Comparison of ENCODE assay signal across 10 mouse cellular contexts in genomic region chr13:31620499-31620847, GRCm38 (mm10). TPM values are rescaled to one million over a fixed set of nuclear protein-coding genes. Genes with fewer than 3 reads are reported as not detected.
DNase-seq lines count a peak whose midpoint lies in the region; ATAC-seq lines count a peak whose summit lies in the region.
"Had no signal": no experiment of that assay in that cellular context is flagged by ENCODE, and none has a peak within 500 bp of the region (broad histone marks: within the 10 kb centered on the region; RNA-seq: fewer than 3 reads in every experiment).

No protein-coding gene starts in this region.

- H3K4me2 ChIP-seq in lung, embryonic 16.5 days (ENCODE audit: low read depth, low read length): peak overlapping the region; percentile 70
- H3K4me2 ChIP-seq in intestine, embryonic 16.5 days (ENCODE audit: low read depth, low read length): peak overlapping the region; percentile 44
- H3K4me2 ChIP-seq in stomach, embryonic 15.5 days: peak overlapping the region; percentile 84

- H3K36me3 ChIP-seq in lung, embryonic 16.5 days (ENCODE audit: control insufficient read depth, insufficient read depth, low read length): no peaks in the 10 kb centered on the region
- no peaks in the 10 kb centered on the region for H3K36me3 ChIP-seq in intestine, embryonic 16.5 days (ENCODE audit: control insufficient read depth, insufficient read depth, low read length)
- H3K36me3 ChIP-seq in stomach, embryonic 15.5 days: no peaks in the 10 kb centered on the region

- H3K27ac ChIP-seq in lung, embryonic 16.5 days (ENCODE audit: low read length): no peak overlapping the region
- peak overlapping the region; percentile 50 for H3K27ac ChIP-seq in intestine, embryonic 16.5 days (ENCODE audit: low read length)
- no peak overlapping the region; the same call in 1 of the 2 replicates for H3K27ac ChIP-seq in stomach, embryonic 15.5 days

- H3K4me3 ChIP-seq in lung, embryonic 16.5 days (ENCODE audit: low read length): peak overlapping the region; percentile 39
- peak overlapping the region; percentile 30 for H3K4me3 ChIP-seq in intestine, embryonic 16.5 days (ENCODE audit: low read length)
- peak overlapping the region; percentile 29 for H3K4me3 ChIP-seq in stomach, embryonic 15.5 days (replicated peaks)

- H3K9ac ChIP-seq in lung, embryonic 16.5 days (ENCODE audit: low read length): peak overlapping the region; percentile 52
- peak overlapping the region; percentile 58 for H3K9ac ChIP-seq in intestine, embryonic 16.5 days (ENCODE audit: low read depth, low read length)
- H3K9ac ChIP-seq in stomach, embryonic 15.5 days: 0 out of 2 replicates have a peak overlapping the region, but pooled peaks have one; percentile 2

- H3K4me1 ChIP-seq in lung, embryonic 16.5 days (replicated peaks; ENCODE audit: control insufficient read depth, insufficient read depth, low read length): peaks cover 7% of the 10 kb centered on the region; the same call in 1 of the 2 replicates
- peaks cover 7% of the 10 kb centered on the region; the same call in 1 of the 2 replicates for H3K4me1 ChIP-seq in intestine, embryonic 16.5 days (ENCODE audit: control insufficient read depth, insufficient read depth, low read length)
- peaks cover 20% of the 10 kb centered on the region for H3K4me1 ChIP-seq in stomach, embryonic 15.5 days

- peaks cover 83% of the 10 kb centered on the region for H3K27me3 ChIP-seq in lung, embryonic 16.5 days (ENCODE audit: control insufficient read depth, insufficient read depth, low read depth, low read length)
- peaks cover 69% of the 10 kb centered on the region for H3K27me3 ChIP-seq in intestine, embryonic 16.5 days (replicated peaks; ENCODE audit: control insufficient read depth, insufficient read depth, low read length)
- H3K27me3 ChIP-seq in stomach, embryonic 15.5 days (replicated peaks): peaks cover 76% of the 10 kb centered on the region

- WGBS in lung, embryonic 16.5 days: 4% methylated on average over 10 of the region's 10 CpGs
- under 1% methylated on average over 10 of the region's 10 CpGs for WGBS in intestine, embryonic 16.5 days
- WGBS in stomach, embryonic 15.5 days: 3% methylated on average over 10 of the region's 10 CpGs

- DNase-seq in heart, adult 11 months: peak; percentile 76
- no peak for DNase-seq in heart, adult 9 months (ENCODE audit: low spot score in 2 of 2)
- no peak for DNase-seq in lung, postnatal 36 days
- no peak for DNase-seq in ovary, postnatal 14 days (ENCODE audit: low spot score)
- no peak for DNase-seq in urinary bladder, postnatal 10 days (ENCODE audit: low spot score)
- DNase-seq: B cell, adult 2 months; gastrocnemius, postnatal 10 days had no signal

- ATAC-seq in lung, embryonic 16.5 days (ENCODE audit: low read depth): no peak
- ATAC-seq in intestine, embryonic 16.5 days: no peak
- ATAC-seq in stomach, embryonic 15.5 days (ENCODE audit: insufficient read depth, low FRiP score, low read depth): no peak

- no peaks in the 10 kb centered on the region for H3K9me3 ChIP-seq in lung, embryonic 16.5 days (ENCODE audit: control insufficient read depth, low read length)
- no peaks in the 10 kb centered on the region for H3K9me3 ChIP-seq in intestine, embryonic 16.5 days (ENCODE audit: control insufficient read depth, low read length)
- H3K9me3 ChIP-seq in stomach, embryonic 15.5 days: no peaks in the 10 kb centered on the region

RNA-seq across cellular contexts. Expression of gene Foxf2, which starts 5.1 kb away (rescaled TPM):
- 19.4 and 22.9 TPM in 2 replicates for polyA plus RNA-seq in lung, embryonic 16.5 days (2015; fragmentation: Nextera tagmentation; extraction: Ambion mirVana)
- polyA plus RNA-seq in intestine, embryonic 16.5 days (2015; fragmentation: Nextera tagmentation; extraction: Ambion mirVana): 11.4 and 13.7 TPM in 2 replicates
- polyA plus RNA-seq in stomach, embryonic 15.5 days (2015; fragmentation: Nextera tagmentation; extraction: Ambion mirVana): 17.5 and 19.0 TPM in 2 replicates

Comparison
In these comparisons a context has a peak if more than half of its experiments do, and no peak if none do; other contexts are left out.
1. H3K9ac ChIP-seq: peak in every context shown above with its lines; median percentile 58 in intestine, embryonic 16.5 days; 52 in lung, embryonic 16.5 days; 2 in stomach, embryonic 15.5 days.